Mouse (Mus musculus): ENCODE measurements at regions not wholly inside any gene's neighbourhood (a gene's known extent, or its start where the extent isn't known, plus 50 kb on each side); places are given as distances from the start of the nearest gene placed in this dataset.

GRCm38 (mm10) chr10:29594969-29595368, 59.3 kb upstream of the Rspo3 start:
- no peak for TF ChIP-seq MEF2A (IDR thresholded peaks at IDR 0.05; ENCODE audit: extremely low read depth, insufficient replicate concordance, low read depth, low read length, poor library complexity, severe bottlenecking)
- no peak for TF ChIP-seq SMC3 (IDR thresholded peaks at IDR 0.05; ENCODE audit: low read depth, low read length)
- no peak for TF ChIP-seq TBP (IDR thresholded peaks at IDR 0.05; ENCODE audit: low read depth, low read length)
- TF ChIP-seq CHD1 (IDR thresholded peaks at IDR 0.05; ENCODE audit: low read depth, low read length), result no peak
- TF ChIP-seq JUND (IDR thresholded peaks at IDR 0.05; ENCODE audit: low read depth, low read length), result no peak
- no peak for TF ChIP-seq MYC (IDR thresholded peaks at IDR 0.05; ENCODE audit: low read depth, low read length)
- TF ChIP-seq ZC3H11A (IDR thresholded peaks at IDR 0.05; ENCODE audit: low read depth, low read length), result no peak
- no peak for TF ChIP-seq POLR2A (IDR thresholded peaks at IDR 0.05; ENCODE audit: control insufficient read depth in 1 of 2, insufficient read depth in 1 of 2, low read depth in 1 of 2, low read length in 2 of 2, poor library complexity in 1 of 2)
- Histone ChIP-seq H3K9me3 (replicated peaks; ENCODE audit: insufficient read depth, low read length) (no peaks in the 10 kb centered on the region), H3K9ac (ENCODE audit: control insufficient read depth, low read depth, low read length, poor library complexity, severe bottlenecking) (no peak overlapping the region), H3K27ac (ENCODE audit: control insufficient read depth, low read depth, low read length) (no peak overlapping the region), H3K4me3 (ENCODE audit: control insufficient read depth in 1 of 2, insufficient read depth in 1 of 2, low read depth in 2 of 2, low read length in 2 of 2) (no peak overlapping the region), H3K36me3 (ENCODE audit: control insufficient read depth in 1 of 2, insufficient read depth in 2 of 2, low read length in 2 of 2) (no peaks in the 10 kb centered on the region), H3K27me3 (ENCODE audit: control insufficient read depth in 1 of 2, insufficient read depth in 2 of 2, low read length in 2 of 2) (no peaks in the 10 kb centered on the region), H3K79me2 (ENCODE audit: control insufficient read depth, insufficient read depth, low read length, poor library complexity) (no peaks in the 10 kb centered on the region), H3K4me1 (ENCODE audit: control insufficient read depth in 1 of 2, insufficient read depth in 2 of 2, low read length in 2 of 2) (no peaks in the 10 kb centered on the region)
- DNase-seq (ENCODE audit: low read depth, low spot score), result no peak

DNA sequence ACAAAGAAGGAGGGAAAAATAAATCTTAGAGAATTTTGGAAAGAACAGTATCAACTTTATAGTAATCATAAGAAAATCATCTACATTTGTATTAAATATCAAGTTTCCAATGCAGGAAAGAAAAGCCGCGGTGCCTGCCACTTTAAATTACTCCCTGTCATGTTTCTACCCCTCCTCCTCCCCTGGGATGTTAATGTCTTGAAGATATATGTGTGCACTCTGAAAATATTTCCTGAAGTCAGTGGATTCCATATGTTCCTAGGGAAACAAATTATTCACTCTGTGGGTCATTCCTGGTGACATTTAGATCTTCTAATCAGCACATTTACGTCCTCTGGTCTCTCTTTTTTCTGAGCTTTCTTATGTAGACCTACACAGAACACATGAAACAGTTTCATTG, 57.2 kb upstream of the Rspo3 start:
- Histone ChIP-seq H3K36me3 (ENCODE audit: control insufficient read depth in 1 of 2, insufficient read depth in 2 of 2, low read length in 2 of 2) (no peaks in the 10 kb centered on the region), H3K9ac (ENCODE audit: control insufficient read depth, low read depth, low read length, poor library complexity, severe bottlenecking) (no peak overlapping the region), H3K79me2 (ENCODE audit: control insufficient read depth, insufficient read depth, low read length, poor library complexity) (no peaks in the 10 kb centered on the region), H3K4me3 (ENCODE audit: control insufficient read depth in 1 of 2, insufficient read depth in 1 of 2, low read depth in 2 of 2, low read length in 2 of 2) (no peak overlapping the region), H3K9me3 (replicated peaks; ENCODE audit: insufficient read depth, low read length) (no peaks in the 10 kb centered on the region), H3K27ac (ENCODE audit: control insufficient read depth, low read depth, low read length) (no peak overlapping the region), H3K27me3 (ENCODE audit: control insufficient read depth in 1 of 2, insufficient read depth in 2 of 2, low read length in 2 of 2) (no peaks in the 10 kb centered on the region), H3K4me1 (ENCODE audit: control insufficient read depth in 1 of 2, insufficient read depth in 2 of 2, low read length in 2 of 2) (no peaks in the 10 kb centered on the region)
- TF ChIP-seq USF2 (IDR thresholded peaks at IDR 0.05; ENCODE audit: borderline replicate concordance in 1 of 2, insufficient read depth in 1 of 2, low read depth in 1 of 2, low read length in 2 of 2) (no peak), CTCF (IDR thresholded peaks at IDR 0.05 in 2 of 3, conservative IDR thresholded peaks at IDR 0.05 in 1 of 3; ENCODE audit: control insufficient read depth in 1 of 3, insufficient read depth in 1 of 3, low read depth in 2 of 3, low read length in 3 of 3, poor library complexity in 1 of 3, severe bottlenecking in 1 of 3) (no peak)
- no peak for DNase-seq (ENCODE audit: low read depth, low spot score)

DNA sequence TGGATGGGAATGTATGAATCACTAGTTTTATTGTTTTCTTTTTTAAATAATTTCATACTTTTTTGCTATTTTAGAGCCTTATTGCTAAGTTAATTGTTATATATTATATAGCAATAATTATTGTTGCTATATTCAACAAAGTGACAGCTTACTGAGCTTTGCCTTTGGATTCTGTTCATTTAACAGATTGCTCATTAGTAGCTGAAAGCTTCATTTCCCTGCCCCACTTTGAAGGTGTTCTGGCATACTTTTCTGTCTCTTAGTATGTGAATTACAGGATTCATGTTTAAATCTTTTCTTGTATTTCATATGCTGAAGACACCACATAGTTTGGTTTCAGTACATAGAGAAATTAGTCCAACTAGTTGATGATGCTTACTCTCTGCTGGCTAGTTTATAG, 54.5 kb upstream of the Rspo3 start:
- no peaks in the 10 kb centered on the region for H3K36me3 ChIP-seq (ENCODE audit: control insufficient read depth in 1 of 2, insufficient read depth in 2 of 2, low read length in 2 of 2)

More for the DNA sequence above, 54.5 kb upstream of the Rspo3 start:
- Histone ChIP-seq H3K27me3 (ENCODE audit: control insufficient read depth in 1 of 2, insufficient read depth in 2 of 2, low read length in 2 of 2) (no peaks in the 10 kb centered on the region), H3K4me1 (ENCODE audit: control insufficient read depth in 1 of 2, insufficient read depth in 2 of 2, low read length in 2 of 2) (no peaks in the 10 kb centered on the region), H3K27ac (ENCODE audit: control insufficient read depth, low read depth, low read length) (no peak overlapping the region), H3K79me2 (ENCODE audit: control insufficient read depth, insufficient read depth, low read length, poor library complexity) (no peaks in the 10 kb centered on the region), H3K9ac (ENCODE audit: control insufficient read depth, low read depth, low read length, poor library complexity, severe bottlenecking) (no peak overlapping the region), H3K4me3 (ENCODE audit: control insufficient read depth in 1 of 2, insufficient read depth in 1 of 2, low read depth in 2 of 2, low read length in 2 of 2) (no peak overlapping the region), H3K9me3 (replicated peaks; ENCODE audit: insufficient read depth, low read length) (no peaks in the 10 kb centered on the region)
- TF ChIP-seq HCFC1 (IDR thresholded peaks at IDR 0.05; ENCODE audit: low read depth, low read length) (no peak), GATA1 (IDR thresholded peaks at IDR 0.05; ENCODE audit: low read depth, low read length) (no peak), TAL1 (IDR thresholded peaks at IDR 0.05; ENCODE audit: low read length) (no peak), SIN3A (IDR thresholded peaks at IDR 0.05; ENCODE audit: low read length) (no peak), USF2 (IDR thresholded peaks at IDR 0.05; ENCODE audit: borderline replicate concordance in 1 of 2, insufficient read depth in 1 of 2, low read depth in 1 of 2, low read length in 2 of 2) (no peak)
- DNase-seq (ENCODE audit: low read depth, low spot score), result no peak

Measured in MEL (cell line).